Mouse (Mus musculus) liver (tissue): Measurements from ENCODE around the gene Rgs10.

ENCODE experiments used
- DNase-seq: peaks from one replicate; pipeline ENCODE4 v3.0.0-alpha.2; 2020; ENCODE audit warnings: mixed read lengths

Gene Rgs10

DNA sequence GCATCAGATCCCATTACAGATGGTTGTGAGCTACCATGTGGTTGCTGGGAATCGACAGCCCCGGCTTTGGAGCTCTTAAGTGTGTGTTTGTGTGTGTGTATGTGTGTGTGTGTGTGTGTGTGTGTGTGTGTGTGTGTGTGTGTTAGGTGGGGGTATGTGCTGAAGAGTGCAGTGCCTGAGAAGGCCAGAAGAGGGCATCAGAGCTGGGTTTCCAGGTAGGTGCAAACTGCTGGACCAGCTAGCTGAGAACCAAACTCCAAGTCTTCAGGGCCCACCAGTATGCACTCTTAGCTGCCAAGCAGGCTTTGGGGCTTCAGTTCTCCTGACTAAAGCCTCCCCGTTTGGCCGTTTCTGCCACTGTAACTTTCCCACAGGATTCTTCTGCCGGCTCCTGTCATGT lies 10.3 kb downstream of the Rgs10 start:
- DNase-seq = no peak

DNA sequence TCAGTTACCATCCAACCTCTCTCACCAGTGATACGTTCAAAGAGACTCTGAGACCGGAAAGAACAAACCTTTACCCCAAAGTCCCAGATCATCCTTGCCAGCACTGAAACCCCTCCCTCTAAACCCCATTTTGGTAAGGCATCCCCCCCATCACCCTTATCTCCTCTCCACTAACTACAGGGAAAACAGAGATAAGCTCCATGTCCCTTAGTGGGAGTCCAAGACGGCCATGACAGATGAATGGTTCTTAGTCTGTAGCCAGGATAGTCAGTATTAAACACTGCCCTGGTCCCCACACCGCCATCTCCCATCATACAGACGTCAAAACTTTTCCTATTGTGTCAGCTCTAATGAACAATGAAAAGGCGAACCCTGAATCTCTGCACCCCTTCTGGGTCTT lies 14.6 kb downstream of the Rgs10 start:
- DNase-seq = no peak

DNA sequence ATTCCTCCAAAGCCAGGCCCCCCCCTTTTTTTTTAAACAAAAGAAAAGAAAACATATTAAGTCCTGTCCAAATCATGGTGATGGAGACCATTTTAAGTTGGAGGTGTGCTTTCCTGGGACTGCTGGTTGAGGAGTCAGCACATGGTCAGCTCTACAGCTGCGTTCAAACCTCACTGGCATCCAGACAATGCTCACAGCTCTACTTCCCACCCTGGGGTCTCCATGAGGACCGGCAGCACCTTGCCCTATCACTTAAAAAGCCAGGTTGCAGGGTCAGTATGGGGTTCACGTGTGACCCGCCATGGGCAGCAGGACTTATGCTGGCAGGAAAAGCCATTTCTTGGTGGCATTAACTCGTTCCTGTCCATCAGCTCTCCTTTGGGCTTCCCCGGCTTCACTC lies 15.0 kb downstream of the Rgs10 start:
- DNase-seq = no peak

DNA sequence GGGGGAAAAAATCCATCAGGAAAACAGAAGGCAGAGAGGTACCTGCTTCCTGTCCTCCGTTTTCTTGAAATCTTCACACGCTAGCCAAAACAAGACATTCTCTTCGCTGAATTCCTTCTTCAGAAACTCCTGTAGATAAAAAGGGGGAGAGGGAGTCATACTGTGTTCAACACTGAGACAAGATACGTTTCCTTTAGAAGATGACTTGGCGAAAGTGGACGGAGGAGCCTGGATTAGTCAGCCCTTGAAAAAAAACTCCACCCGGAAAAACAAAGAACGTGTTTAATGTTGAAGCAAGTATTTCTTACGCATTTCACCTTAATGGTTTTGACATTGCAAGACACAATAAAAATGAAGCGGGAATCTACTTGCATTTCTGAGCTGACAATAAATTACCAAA lies 15.4 kb downstream of the Rgs10 start:
- DNase-seq = no peak

DNA sequence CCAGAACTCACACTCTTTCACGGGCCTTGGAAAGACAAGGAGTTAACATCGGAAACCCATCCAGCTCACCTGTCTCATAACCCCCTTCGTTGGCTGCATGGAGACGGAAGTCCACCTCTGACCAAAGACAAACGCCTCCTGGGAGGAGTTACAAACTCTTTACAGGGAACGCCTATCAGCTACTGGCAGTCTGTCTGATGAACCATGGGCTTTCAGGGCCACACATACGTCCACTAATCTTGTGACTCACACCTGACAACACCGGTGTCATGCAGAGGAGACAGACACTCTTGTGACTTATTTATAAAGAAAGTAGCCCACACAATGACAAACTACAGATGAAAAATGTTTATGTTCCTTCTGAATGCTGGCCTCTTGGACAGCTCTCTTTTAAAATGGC lies 16.0 kb downstream of the Rgs10 start:
- DNase-seq = peak; percentile 32

DNA sequence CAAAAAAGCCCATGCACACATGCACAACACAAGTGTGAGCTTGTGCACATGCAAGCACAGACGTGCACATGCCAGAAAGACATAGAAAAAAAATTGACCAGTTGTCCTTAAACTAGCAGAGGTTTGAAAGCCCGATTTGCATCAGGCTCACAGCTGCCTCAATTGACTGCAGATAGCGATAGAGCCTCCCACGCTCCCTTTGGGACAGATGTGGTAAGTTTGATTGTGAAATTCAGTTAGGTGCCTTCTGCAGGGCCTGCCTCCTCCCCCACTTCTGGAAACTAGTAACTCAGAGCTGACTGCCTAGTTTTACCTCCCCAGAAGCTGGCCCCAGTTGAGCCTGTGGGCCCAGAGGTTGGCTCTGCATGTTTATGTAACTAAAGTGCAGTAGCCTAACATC lies 19.9 kb downstream of the Rgs10 start:
- peak; percentile 74 for DNase-seq

DNA sequence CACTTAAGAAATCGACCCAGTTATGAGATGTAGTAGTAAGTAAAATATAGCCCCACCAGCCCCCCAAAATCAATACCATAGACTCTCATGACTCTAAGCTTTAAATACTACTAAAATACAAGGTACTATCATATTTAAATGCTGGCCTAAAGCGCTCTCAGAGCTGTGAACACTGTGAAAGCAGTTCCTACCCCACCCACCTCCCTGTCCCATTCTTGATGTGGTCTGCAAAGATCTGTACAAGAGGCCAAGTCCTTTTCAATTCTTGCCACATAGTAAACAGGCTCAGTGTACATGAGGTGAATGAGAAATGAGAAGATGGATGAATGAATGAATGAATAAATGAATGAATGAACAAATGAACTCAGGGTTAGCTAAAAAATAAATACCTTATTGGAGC lies 21.5 kb downstream of the Rgs10 start:
- DNase-seq = no peak

DNA sequence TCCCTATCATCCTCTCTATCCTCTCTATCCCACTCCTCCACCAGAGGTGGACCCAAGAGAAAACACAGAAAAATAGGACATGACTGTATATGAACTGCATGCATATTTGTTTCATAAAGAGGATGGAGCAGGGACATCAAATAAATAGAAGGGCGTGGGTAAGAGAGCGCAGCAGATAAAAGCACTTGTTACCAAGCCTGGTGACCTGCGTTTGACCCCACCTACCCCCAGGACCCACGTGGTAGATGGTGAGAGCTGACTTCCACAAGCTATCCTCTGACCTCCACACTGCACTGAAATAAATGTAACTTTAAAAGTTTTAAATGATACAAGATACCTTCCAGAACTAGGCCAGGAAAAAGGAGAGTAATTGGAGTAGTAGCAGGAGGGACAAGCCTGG lies 24.8 kb downstream of the Rgs10 start:
- DNase-seq = no peak

DNA sequence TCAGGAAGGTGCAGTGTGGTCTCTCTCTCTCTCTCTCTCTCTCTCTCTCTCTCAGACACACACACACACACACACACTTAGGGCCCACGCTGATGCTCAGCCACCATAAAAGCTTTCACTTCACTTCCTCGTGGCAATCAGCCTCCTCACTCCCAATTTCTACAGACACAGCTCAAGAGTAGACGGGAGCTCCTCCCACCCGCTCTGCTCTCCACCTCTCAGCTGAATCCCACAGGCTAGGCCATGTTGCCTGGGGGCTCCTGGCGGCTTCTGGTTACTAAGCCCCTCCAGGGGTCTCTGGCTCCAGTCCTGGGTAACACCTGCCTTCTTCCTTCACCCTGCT lies 25.6 kb downstream of the Rgs10 start:
- DNase-seq = no peak

DNA sequence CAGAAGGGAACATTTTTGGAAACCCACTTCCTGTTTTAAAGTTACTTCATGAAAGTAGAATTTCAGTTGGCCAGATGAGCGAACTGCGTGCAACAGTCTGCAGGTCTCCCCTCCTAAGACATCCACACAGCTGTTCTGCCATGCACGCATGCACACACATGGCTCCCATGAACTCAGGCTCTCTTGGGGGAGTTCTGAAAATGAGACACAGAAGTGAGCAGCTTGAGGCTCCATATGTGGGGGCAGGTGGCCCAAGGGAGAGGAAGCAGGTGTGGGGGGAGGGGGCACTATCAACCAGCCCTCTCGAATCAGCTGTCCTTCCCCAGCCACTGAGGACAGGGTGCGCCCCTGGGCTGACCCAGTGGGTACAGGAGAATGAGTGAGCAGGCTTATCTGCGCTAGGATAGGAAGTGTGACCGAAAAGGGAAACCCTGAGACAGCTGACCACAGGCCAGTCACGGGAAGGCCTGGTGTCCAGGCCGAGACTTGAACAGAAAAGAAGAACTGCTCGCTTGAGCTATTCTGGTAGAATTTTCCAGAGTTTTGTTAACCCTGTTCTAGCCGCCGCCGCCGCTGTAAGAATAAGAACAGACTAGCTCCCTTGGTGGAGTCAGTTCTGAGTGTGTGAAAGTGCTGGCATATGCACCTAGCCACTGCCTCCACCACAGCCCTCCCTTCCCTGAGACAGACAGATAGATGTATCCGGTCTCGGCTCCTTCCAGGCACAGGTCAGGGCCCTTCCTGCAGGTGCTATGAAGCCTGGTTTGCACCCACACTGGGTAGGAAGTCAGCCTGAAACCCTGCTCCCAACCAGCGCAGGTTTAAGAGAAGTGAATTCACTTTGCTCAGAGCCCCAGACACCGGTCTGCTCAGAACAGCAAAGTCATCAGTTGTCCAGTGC lies 26.2 kb downstream of the Rgs10 start:
- peak; percentile 56 for DNase-seq

DNA sequence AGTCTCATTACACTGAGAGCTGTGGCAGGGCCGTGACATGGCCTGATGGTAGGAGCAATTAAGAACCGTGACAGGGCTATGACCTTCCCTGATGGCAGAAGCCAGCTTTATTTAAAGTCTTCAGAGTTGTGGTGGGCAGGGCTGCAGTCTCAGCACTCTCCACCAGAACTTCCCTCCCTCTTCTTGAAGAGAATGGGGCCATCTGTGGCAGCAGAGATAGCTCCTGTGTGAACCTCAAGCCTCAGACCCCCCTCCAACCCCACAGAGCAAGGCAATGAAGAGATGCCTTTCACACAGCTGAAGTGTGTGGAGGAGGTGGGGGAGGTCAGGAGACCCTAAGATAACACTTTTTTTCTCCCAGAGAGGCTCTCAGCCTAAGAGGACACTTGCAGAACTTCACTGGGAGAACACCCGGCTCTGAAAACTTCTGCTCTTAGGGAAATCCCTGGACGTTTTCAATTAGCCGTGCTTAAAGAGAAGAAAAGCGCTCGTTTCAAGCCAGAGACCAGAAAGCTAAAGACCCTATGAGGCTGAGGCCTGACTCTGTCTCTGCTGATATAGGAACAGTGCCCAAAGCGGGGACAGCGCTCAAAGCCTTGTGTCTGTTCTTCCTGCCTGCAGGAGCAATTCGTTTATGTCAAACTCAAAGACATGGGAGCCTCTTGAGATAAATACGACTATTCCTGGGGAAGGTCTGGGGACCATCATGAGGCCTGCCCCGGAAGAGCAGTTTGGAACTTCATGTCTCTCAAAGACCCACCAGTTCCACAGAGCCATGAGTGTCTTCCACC lies 27.1 kb downstream of the Rgs10 start:
- DNase-seq = peak; percentile 46

DNA sequence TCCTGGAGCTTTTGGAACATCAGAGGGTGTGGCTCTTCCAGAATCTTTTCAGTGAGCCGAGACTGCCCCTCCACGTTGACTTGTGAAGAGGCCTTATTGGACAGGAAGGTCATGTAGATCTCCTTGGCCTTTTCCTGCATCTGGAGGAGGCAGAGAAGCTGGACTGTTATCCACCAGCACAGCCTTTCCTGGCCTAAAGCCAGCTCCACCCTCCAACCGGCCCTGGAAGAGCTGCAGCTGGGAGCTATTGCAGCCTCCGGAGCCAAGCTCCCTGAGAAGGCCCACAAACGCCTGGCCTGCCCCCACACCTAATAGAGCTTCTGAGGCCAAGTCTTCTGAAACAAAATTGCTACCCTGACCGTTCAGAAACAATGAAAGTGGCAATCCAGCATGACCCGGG lies 29.6 kb downstream of the Rgs10 start:
- peak; percentile 65 for DNase-seq

DNA sequence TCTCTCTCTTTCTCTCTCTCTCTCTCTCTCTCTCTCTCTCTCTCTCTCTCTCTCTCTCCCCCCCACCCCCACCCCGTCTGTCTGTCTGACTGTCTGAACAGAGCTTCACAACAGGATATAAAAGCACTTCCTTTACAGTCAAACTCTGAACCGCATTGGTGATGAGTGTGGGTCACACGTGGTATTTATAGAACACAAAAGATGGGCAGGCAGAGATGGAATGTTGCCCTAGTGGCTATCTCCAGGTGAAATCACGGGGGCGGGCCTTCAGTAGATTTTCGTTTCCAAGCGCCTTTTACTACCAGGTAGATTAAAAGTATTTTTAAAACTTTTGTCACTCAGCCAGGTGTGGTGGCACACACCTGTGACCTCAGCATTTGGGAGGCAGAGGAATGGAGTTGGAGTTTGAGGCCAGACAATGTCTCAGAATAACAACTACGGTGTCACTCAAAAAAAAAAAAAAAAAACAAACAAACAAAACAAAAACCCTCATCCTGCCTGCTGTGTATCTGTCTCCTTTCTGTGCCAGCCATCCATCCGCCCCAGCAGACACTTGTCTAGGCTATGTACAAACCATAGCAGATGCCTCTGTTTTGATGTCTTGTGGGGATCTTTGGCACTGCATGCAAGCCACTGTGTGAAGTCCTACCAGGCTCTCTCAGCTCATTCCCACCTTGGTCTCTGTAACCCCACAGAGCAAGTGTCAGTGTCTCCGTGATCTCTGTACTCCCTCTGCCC lies 34.7 kb downstream of the Rgs10 start:
- DNase-seq = no peak

DNA sequence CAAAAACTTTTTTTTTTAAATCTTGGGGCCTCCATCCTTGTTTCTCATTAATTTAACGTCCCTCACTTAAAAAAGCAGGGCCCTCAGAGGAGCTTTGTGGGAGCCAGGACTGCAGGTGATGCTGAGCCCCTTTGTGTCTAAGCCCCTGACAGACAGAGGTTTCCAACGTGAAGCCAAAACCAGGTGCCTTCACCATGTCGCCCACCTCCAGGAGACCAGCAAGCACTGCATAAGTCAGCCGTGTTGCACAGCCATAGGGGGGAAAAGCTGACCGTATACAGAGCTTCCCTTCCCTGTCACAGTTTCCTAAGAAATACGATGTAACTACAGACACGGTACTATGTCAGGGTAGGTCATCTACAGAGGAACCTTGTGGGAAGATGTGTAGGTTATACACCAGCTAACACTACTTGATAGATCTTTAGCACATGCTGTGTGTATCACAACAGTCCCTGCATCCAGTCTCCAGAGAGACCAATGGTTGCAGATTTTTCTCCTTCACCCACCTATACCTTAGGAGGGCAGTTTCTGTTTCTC lies 35.3 kb downstream of the Rgs10 start:
- no peak for DNase-seq

DNA sequence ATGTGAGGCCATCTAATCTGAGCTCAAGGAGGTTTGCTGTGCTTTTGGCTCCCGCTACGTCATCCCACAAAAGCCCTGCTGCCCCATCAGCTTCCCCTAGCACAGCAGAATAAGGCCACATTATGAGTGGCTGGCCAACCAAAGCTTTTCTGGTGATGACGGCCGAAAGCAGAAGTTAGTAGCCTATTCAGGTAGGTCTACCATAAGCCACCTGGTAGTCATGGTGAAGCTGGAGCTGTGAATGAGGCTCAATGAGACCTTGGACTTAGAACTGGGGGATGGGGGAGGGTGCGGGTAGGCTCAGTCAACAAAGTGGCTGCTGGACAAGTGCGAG lies 36.1 kb downstream of the Rgs10 start:
- DNase-seq = no peak

DNA sequence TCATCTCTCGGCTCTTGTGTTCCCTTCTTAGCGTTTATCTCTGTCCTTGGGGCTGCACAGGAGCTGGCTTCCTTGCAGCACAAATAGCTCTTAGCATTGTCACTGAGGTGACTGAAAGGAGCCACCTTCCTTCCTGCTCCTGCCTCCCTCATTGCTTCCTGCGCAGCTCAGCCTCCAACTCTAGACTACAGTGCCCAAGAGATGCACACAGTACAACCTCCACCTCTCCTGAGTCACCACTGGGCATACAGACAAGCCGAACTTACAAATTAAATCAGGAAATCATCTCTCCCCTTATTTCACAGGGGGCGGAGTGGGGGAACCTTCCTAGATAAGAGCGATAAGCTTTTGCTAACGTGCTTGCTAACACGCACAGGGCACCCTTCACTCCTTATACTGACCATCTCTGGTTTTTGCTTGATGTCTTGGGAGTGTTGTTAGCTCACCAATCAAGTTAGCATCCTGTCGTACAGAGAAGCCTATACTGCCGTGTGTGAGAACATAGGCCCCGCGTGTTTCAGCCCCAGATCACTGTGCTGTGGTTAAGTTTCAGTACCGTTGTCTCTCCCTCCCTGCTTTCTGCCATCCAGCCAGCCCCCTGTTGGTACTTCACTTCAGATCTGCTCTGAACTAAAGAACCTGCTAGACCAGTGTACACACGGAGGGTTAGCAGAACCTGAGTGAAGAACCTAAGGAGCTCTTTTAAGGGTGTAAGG lies 36.6 kb downstream of the Rgs10 start:
- DNase-seq = no peak

DNA sequence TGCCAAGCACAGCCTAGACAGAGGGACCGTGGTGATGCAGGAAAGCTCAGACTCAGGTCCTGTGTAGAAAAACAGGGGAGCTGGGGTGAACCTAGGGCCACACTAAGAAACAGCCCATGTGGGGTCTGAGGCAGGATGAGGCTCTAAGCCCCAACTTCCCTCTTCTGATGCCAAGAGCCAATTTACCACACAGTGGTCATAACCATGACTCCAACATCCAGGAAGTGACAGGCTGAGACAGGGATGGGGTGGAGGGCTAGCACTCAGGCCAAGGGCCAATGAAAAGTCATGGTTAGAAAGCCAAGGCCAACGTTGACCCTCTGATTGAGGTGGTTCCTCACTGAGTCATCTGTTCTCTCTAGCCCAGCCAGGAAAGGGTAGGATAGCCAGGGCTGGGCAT lies 37.6 kb downstream of the Rgs10 start:
- DNase-seq = no peak

DNA sequence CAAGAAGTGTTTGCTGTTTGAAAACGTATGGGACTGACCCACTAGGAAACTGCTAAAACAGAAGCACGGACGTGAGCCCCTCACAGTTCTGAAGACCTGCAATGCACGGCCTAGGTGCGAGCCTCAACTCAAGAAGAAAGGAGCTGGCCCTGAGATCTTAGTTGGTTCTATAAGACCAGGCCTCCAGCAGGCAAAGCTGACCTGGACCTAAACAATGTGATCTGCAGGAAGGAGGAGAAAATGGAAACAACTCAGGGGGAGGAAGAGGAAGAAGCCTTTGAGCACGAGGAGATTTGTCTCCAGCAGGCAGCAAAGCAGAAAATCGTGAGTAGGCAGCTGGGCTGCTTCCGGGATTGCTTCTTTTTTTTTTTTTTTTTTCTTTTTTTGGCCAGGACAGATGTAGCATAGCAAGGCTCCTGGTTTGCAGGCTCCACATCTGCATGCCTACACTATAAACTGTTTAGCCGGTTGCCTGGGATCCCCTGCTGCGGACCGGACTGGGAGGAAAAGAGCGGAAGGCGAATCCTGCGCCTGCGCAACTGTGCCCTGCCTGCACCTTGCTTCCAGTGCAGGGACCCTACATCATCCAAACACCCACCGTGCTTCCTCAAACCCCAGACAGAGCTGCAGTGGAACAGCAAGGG lies 39.3 kb downstream of the Rgs10 start:
- no peak for DNase-seq

DNA sequence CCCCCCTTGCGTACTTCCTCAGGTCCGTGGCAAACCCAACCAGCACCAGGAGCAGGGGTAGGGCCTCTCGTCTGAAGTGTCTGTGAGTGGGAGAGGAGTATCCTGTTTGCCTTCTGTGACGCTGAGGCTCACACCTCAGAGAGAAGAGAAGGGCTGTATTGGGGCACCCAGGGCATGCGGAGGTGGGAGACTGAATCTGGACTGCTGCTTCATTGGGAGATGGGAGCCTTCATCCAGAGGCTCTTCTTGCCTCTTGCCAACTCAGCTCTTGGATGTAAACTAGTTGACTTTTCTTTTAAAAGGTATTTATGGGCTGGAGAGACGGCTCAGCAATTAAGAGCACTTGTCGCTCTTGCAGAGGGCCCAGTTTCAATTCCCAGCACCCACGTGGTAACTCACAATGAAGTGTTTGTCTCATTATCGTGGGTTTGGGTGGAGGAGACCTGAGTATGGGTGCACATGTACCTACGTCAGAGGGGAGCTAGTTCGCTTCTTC lies 42.3 kb downstream of the Rgs10 start:
- DNase-seq = no peak

DNA sequence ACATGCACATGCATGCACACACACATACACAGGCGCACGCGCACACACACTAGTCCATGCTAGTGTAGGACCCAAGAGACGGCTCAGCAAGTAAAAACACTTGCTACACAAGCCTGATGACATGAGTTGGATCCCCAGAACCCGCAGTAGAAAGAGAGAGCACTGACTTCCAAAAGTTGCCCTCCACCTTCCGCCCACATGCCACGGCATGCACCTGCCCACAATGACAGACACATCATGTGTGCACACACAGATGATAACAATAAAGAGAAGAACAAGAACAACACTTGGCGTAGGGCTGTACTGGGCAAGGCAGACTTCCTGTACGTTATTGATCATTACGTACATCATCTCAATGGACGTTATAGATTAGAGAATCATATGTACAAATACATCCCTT lies 44.4 kb downstream of the Rgs10 start:
- DNase-seq = no peak

DNA sequence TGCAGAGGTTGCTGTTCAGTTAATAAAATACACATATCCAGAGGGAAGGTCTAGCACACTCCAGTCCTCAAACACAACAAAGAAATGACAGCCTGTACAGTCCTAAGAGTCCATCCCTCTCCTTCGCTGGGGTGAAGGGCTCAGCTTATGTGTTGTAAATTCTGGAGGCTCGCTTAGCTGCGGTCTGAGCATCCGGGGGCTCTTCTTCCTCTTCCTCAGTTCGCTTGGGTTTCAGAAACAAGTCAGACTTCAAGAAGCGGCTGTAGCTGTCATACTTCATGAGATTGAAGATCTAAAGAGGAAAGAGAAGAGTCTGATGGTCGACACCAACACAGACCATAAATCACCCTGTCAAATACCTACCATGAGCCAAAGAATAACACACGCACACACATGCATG lies 44.8 kb downstream of the Rgs10 start:
- DNase-seq = no peak

DNA sequence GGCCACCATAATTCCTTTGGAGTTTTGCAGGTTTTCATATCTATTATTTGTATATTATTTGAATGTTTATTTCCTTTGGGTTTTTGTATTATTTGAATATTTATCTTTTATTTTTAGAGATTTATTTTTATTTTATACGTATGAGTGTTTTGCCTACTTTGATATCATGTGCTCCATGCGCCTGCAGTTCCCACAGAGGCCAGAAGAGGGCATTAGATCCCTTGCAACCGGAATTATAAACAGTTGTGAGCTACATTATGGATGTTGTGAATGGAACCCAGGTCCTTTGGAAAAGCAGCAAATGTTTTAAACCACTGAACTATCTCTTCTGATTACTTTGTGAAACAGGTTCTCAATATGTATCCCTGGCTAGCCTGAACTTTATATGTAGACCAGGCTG lies 46.2 kb downstream of the Rgs10 start:
- DNase-seq = peak; percentile 70
